Mouse (Mus musculus): Measurements from ENCODE around the gene 5730596B20Rik. TPM values are rescaled to one million over a fixed set of nuclear protein-coding genes. Genes with fewer than 3 reads are reported as not detected.

The 5730596B20Rik gene
- polyA plus RNA-seq, 1 experiment: not detected

GRCm38 (mm10) chr6:52171938-52172337 lies 5.4 kb upstream of the 5730596B20Rik start:
- 11% methylated on average over 7 of the region's 7 CpGs for WGBS
- Histone ChIP-seq H3K4me3 (ENCODE audit: insufficient read depth, low read depth, low read length) (no peak overlapping the region), H3K27ac (ENCODE audit: insufficient read depth, low read depth, low read length) (no peak overlapping the region), H3K4me1 (ENCODE audit: control insufficient read depth, insufficient read depth, low read length) (peaks cover 3% of the 10 kb centered on the region; the same call in 1 of the 2 replicates)
- TF ChIP-seq POLR2A (IDR thresholded peaks at IDR 0.05; ENCODE audit: insufficient read depth, low read depth, low read length) (no peak), CTCF (IDR thresholded peaks at IDR 0.05; ENCODE audit: insufficient read depth, low read depth, low read length) (no peak)

GRCm38 (mm10) chr6:52172501-52172900 lies 4.8 kb upstream of the 5730596B20Rik start:
- no peak overlapping the region for H3K27ac ChIP-seq (ENCODE audit: insufficient read depth, low read depth, low read length)
- H3K4me1 ChIP-seq (ENCODE audit: control insufficient read depth, insufficient read depth, low read length): peaks cover 3% of the 10 kb centered on the region; the same call in 1 of the 2 replicates
- TF ChIP-seq CTCF (IDR thresholded peaks at IDR 0.05; ENCODE audit: insufficient read depth, low read depth, low read length): no peak
- TF ChIP-seq POLR2A (IDR thresholded peaks at IDR 0.05; ENCODE audit: insufficient read depth, low read depth, low read length): no peak
- 1% methylated on average over 35 of the region's 35 CpGs for WGBS
- H3K4me3 ChIP-seq (ENCODE audit: insufficient read depth, low read depth, low read length): no peak overlapping the region

- peaks cover 3% of the 10 kb centered on the region; the same call in 1 of the 2 replicates for H3K4me1 ChIP-seq (ENCODE audit: control insufficient read depth, insufficient read depth, low read length)
These were observed 3.6 kb upstream of the 5730596B20Rik start for GRCm38 (mm10) chr6:52173648-52174047.

GRCm38 (mm10) chr6:52174968-52175751 lies 2.1 kb upstream of the 5730596B20Rik start:
- 1% methylated on average over 41 of the region's 41 CpGs for WGBS
- peaks cover 3% of the 10 kb centered on the region; the same call in 1 of the 2 replicates for H3K4me1 ChIP-seq (ENCODE audit: control insufficient read depth, insufficient read depth, low read length)
- H3K4me3 ChIP-seq (ENCODE audit: insufficient read depth, low read depth, low read length): no peak overlapping the region
- no peak overlapping the region for H3K27ac ChIP-seq (ENCODE audit: insufficient read depth, low read depth, low read length)
- no peak for TF ChIP-seq CTCF (IDR thresholded peaks at IDR 0.05; ENCODE audit: insufficient read depth, low read depth, low read length)
- TF ChIP-seq POLR2A (IDR thresholded peaks at IDR 0.05; ENCODE audit: insufficient read depth, low read depth, low read length): no peak

More at GRCm38 (mm10) chr6:52173648-52174047, 3.6 kb upstream of the 5730596B20Rik start:
- TF ChIP-seq CTCF (IDR thresholded peaks at IDR 0.05; ENCODE audit: insufficient read depth, low read depth, low read length): no peak
- WGBS: 8% methylated on average over 4 of the region's 4 CpGs
- Histone ChIP-seq H3K4me3 (ENCODE audit: insufficient read depth, low read depth, low read length) (no peak overlapping the region), H3K27ac (ENCODE audit: insufficient read depth, low read depth, low read length) (no peak overlapping the region)

GRCm38 (mm10) chr6:52175864-52176263 lies 1.4 kb upstream of the 5730596B20Rik start:
- 4% methylated on average over 19 of the region's 35 CpGs for WGBS
- peaks cover 3% of the 10 kb centered on the region; the same call in 1 of the 2 replicates for H3K4me1 ChIP-seq (ENCODE audit: control insufficient read depth, insufficient read depth, low read length)
- H3K27ac ChIP-seq (ENCODE audit: insufficient read depth, low read depth, low read length): no peak overlapping the region
- no peak overlapping the region for H3K4me3 ChIP-seq (ENCODE audit: insufficient read depth, low read depth, low read length)
- TF ChIP-seq POLR2A (IDR thresholded peaks at IDR 0.05; ENCODE audit: insufficient read depth, low read depth, low read length) (no peak), CTCF (IDR thresholded peaks at IDR 0.05; ENCODE audit: insufficient read depth, low read depth, low read length) (no peak)

- H3K4me3 ChIP-seq (ENCODE audit: insufficient read depth, low read depth, low read length): no peak overlapping the region
- TF ChIP-seq CTCF (IDR thresholded peaks at IDR 0.05; ENCODE audit: insufficient read depth, low read depth, low read length): no peak
- TF ChIP-seq POLR2A (IDR thresholded peaks at IDR 0.05; ENCODE audit: insufficient read depth, low read depth, low read length): no peak
- H3K4me1 ChIP-seq (ENCODE audit: control insufficient read depth, insufficient read depth, low read length): peaks cover 3% of the 10 kb centered on the region; the same call in 1 of the 2 replicates
- H3K27ac ChIP-seq (ENCODE audit: insufficient read depth, low read depth, low read length): no peak overlapping the region
- 4% methylated on average over 6 of the region's 6 CpGs for whole genome bisulfite sequencing
These were observed 907 bp upstream of the 5730596B20Rik start for GRCm38 (mm10) chr6:52176391-52176790.

- Histone ChIP-seq H3K4me1 (ENCODE audit: control insufficient read depth, insufficient read depth, low read length) (no peaks in the 10 kb centered on the region), H3K27ac (ENCODE audit: insufficient read depth, low read depth, low read length) (no peak overlapping the region), H3K4me3 (ENCODE audit: insufficient read depth, low read depth, low read length) (no peak overlapping the region)
- no peak for TF ChIP-seq CTCF (IDR thresholded peaks at IDR 0.05; ENCODE audit: insufficient read depth, low read depth, low read length)
- TF ChIP-seq POLR2A (IDR thresholded peaks at IDR 0.05; ENCODE audit: insufficient read depth, low read depth, low read length): no peak
- WGBS: 5% methylated on average over 9 of the region's 9 CpGs
These were observed 508 bp downstream of the 5730596B20Rik start for GRCm38 (mm10) chr6:52177806-52178205.

- no peak for TF ChIP-seq POLR2A (IDR thresholded peaks at IDR 0.05; ENCODE audit: insufficient read depth, low read depth, low read length)
- no peak overlapping the region for H3K4me3 ChIP-seq (ENCODE audit: insufficient read depth, low read depth, low read length)
- no peaks in the 10 kb centered on the region for H3K4me1 ChIP-seq (ENCODE audit: control insufficient read depth, insufficient read depth, low read length)
- H3K27ac ChIP-seq (ENCODE audit: insufficient read depth, low read depth, low read length): no peak overlapping the region
- WGBS: 0% methylated on average over 4 of the region's 4 CpGs
These were observed 1.8 kb downstream of the 5730596B20Rik start for GRCm38 (mm10) chr6:52178918-52179665.

- WGBS: 3% methylated on average over 10 of the region's 10 CpGs
- Histone ChIP-seq H3K4me1 (ENCODE audit: control insufficient read depth, insufficient read depth, low read length) (no peaks in the 10 kb centered on the region), H3K4me3 (ENCODE audit: insufficient read depth, low read depth, low read length) (no peak overlapping the region), H3K27ac (ENCODE audit: insufficient read depth, low read depth, low read length) (no peak overlapping the region)
- TF ChIP-seq POLR2A (IDR thresholded peaks at IDR 0.05; ENCODE audit: insufficient read depth, low read depth, low read length) (no peak), CTCF (IDR thresholded peaks at IDR 0.05; ENCODE audit: insufficient read depth, low read depth, low read length) (no peak)
These were observed 2.4 kb downstream of the 5730596B20Rik start for GRCm38 (mm10) chr6:52179690-52180089.

Measured in olfactory bulb, adult 2 months (tissue).